Mouse (Mus musculus) heart, postnatal 0 days (tissue): ENCODE measurements around the gene Dio2. TPM values are rescaled to one million over a fixed set of nuclear protein-coding genes. Genes with fewer than 3 reads are reported as not detected.

Source experiments
- ATAC-seq: fragments of 200-750 bp; cut with Nextera tagmentation; 2 replicates; pipeline ENCODE4 v1.8.0; 2017; ENCODE audit warnings: low read depth, moderate number of reproducible peaks, moderate library complexity; ENCODE audit not compliant: insufficient read depth
- DNase-seq: peaks from one replicate; pipeline ENCODE4 v3.0.0-alpha.2; 2016; ENCODE audit warnings: low spot score
- H3K27ac ChIP-seq: fragments of 300-500 bp; sonication (generic); 2 replicates; pipeline ENCODE4 v1.5.1; 2014; ENCODE audit warnings: low read depth, mild to moderate bottlenecking
- H3K27me3 ChIP-seq: fragments of 300-500 bp; sonication (generic); 2 replicates; pipeline ENCODE4 v1.6.1; 2014; ENCODE audit warnings: low read length, mixed read lengths; ENCODE audit not compliant: control insufficient read depth, insufficient read depth
- H3K36me3 ChIP-seq: fragments of 300-500 bp; sonication (generic); replicated peaks from 2 replicates; pipeline ENCODE4 v1.6.1; 2014; ENCODE audit warnings: low read length, mixed read lengths; ENCODE audit not compliant: control insufficient read depth, insufficient read depth
- H3K4me1 ChIP-seq: fragments of 300-500 bp; sonication (generic); 2 replicates; pipeline ENCODE4 v1.6.1; 2014; ENCODE audit warnings: antibody characterized with exemption; ENCODE audit not compliant: control insufficient read depth, insufficient read depth
- H3K4me2 ChIP-seq: fragments of 300-500 bp; sonication (generic); 2 replicates; pipeline ENCODE4 v1.6.1; 2014; ENCODE audit warnings: low read depth, mild to moderate bottlenecking, low read length, moderate library complexity
- H3K4me3 ChIP-seq: fragments of 300-500 bp; sonication (generic); 2 replicates; pipeline ENCODE4 v1.5.1; 2014; ENCODE audit warnings: low read depth, low read length
- H3K9ac ChIP-seq: fragments of 300-500 bp; sonication (generic); replicated peaks from 2 replicates; pipeline ENCODE4 v1.6.1; 2014; ENCODE audit warnings: low read depth, low read length, mixed read lengths
- H3K9me3 ChIP-seq: fragments of 300-500 bp; sonication (generic); replicated peaks from 2 replicates; pipeline ENCODE4 v1.6.1; 2016; ENCODE audit warnings: low read length; ENCODE audit not compliant: control insufficient read depth
- CTCF ChIP-seq: IDR thresholded peaks from 2 replicates; pipeline ENCODE4 v1.5.1; 2016; ENCODE audit warnings: antibody characterized with exemption, control low read depth, low read depth
- EP300 ChIP-seq: IDR thresholded peaks from 2 replicates; pipeline ENCODE4 v1.6.1; 2016; ENCODE audit warnings: antibody characterized with exemption, low read depth
- WGBS: fragments of 180-500 bp; shearing (Covaris S2); extraction: QIAGEN DNeasy Blood & Tissue Kit; methylation state at CpG from one replicate; pipeline ENCODE4 v1.1.7; 2014; 5-methylcytosine and 5-hydroxymethylcytosine counted together
- polyA plus RNA-seq: library from polyadenylated mRNA; unstranded; fragments of >200 nt; fragmentation: Nextera tagmentation; extraction: Ambion mirVana; gene quantifications from 2 replicates; pipeline ENCODE4 v1.2.1, GENCODE M21; 2015
- total RNA-seq: library from RNA; depleted of rRNA; stranded (reverse); fragments of >200 nt; gene quantifications from 2 replicates; pipeline ENCODE4 v1.2.3, GENCODE M21; 2014; ENCODE audit warnings: low replicate concordance

Dio2 gene
- total and polyA plus RNA-seq, 2 experiments from 2014 or later, result 0.82 to 2.3 TPM

DNA sequence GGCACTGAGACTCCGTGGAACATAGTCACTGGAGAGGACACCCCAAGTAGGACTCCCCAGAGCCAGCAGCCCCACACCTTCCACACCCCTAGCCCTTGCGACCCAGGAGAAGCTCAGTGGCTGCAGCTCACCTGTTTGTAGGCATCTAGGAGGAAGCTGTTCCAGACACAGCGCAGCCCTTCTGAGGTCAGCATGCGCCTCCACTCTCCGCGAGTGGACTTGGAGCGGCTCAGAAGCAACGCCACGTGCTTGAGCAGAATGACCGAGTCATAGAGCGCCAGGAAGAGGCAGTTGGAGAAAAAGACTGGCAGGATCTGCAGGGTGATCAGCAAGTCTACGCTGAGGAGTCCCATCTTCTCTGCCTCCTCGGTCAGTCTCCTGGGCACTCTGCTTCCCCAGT, 306 bp downstream of the Dio2 start:
- no peak for ATAC-seq
- peak overlapping the region; percentile 34; the same call in 1 of the 2 replicates for H3K9ac ChIP-seq
- no peaks in the 10 kb centered on the region for H3K27me3 ChIP-seq
- no peaks in the 10 kb centered on the region for H3K36me3 ChIP-seq
- peak overlapping the region; percentile 70 for H3K4me2 ChIP-seq
- WGBS, result 56% methylated on average over 13 of the region's 13 CpGs
- H3K27ac ChIP-seq, result no peak overlapping the region
- H3K4me1 ChIP-seq, result peaks cover 7% of the 10 kb centered on the region; the same call in 1 of the 2 replicates
- no peak for DNase-seq
- no peaks in the 10 kb centered on the region for H3K9me3 ChIP-seq
- TF ChIP-seq CTCF (no peak), EP300 (no peak)
- H3K4me3 ChIP-seq, result peak overlapping the region; percentile 45

DNA sequence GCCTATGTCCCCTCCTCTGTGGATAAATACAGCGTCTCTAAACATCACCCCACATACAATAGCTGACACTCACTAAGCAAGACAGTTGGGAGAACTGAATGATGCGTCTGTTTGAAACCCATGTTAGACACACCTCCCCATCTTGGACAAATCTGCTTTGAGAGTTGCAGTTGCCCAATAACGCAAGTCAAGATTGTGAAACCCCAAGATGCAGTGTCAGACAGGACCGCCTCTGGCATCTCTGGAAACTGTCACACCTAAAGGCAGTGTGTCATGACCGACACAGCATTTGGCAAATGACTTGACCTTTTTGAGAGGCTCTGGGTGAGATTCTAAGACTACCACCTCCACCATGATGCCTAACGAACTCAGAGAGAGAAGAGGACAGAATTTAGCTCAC, 2.8 kb downstream of the Dio2 start:
- ATAC-seq (no peak), DNase-seq (no peak)
- no peak overlapping the region for H3K4me3 ChIP-seq
- H3K36me3 ChIP-seq, result no peaks in the 10 kb centered on the region
- no peaks in the 10 kb centered on the region for H3K9me3 ChIP-seq
- no peak overlapping the region for H3K27ac ChIP-seq
- WGBS, result 78% methylated on average over 6 of the region's 6 CpGs
- TF ChIP-seq CTCF (no peak), EP300 (no peak)
- H3K4me2 ChIP-seq, result no peak overlapping the region
- H3K4me1 ChIP-seq, result peaks cover 7% of the 10 kb centered on the region; the same call in 1 of the 2 replicates
- no peaks in the 10 kb centered on the region for H3K27me3 ChIP-seq
- H3K9ac ChIP-seq, result no peak overlapping the region

DNA sequence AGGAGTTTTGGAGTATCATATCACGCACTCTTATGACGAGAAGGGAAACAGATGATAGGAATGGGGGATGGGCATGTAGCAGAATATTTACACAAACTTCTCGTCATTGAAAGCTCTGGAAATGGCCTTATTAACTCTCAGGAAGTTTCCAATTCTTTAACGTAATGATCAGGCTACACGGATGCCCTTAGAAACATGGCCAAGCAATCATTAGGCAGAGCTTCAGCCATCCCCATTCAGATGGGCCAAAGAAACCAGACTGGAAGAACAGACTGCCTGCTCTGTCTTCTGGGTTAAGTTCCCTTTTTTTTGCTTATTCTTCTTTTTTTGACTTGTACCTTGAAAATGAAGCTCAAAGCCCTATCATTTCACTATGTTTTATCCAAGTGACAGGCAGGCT, 3.7 kb downstream of the Dio2 start:
- no peak overlapping the region for H3K27ac ChIP-seq
- WGBS, result 81% methylated on average over 5 of the region's 5 CpGs
- DNase-seq (no peak), ATAC-seq (no peak)
- TF ChIP-seq EP300 (no peak), CTCF (no peak)
- no peaks in the 10 kb centered on the region for H3K9me3 ChIP-seq
- H3K4me3 ChIP-seq, result no peak overlapping the region
- no peaks in the 10 kb centered on the region for H3K36me3 ChIP-seq
- H3K9ac ChIP-seq, result no peak overlapping the region
- H3K4me1 ChIP-seq, result peaks cover 7% of the 10 kb centered on the region; the same call in 1 of the 2 replicates
- H3K27me3 ChIP-seq, result no peaks in the 10 kb centered on the region
- no peak overlapping the region for H3K4me2 ChIP-seq

DNA sequence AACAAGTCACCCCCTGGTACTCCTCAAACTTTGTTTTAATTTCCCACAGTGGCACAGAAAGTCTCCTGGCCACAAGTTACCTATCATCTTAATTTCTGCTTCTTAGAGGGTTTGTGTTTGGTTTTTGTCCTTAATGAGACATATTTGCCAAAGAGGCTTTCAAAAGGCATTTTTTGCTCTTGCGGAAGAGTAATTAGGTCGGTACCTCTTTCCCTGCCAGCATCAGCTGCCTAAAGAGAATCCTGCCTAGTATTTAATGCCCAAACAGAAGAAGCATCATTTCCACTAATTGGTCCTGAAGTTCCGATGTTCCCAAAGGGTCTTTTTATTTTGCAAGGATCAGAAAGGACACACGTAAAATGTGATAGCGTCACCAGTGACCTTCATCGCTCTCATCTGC, 4.5 kb downstream of the Dio2 start:
- 83% methylated on average over 6 of the region's 6 CpGs for WGBS

DNA sequence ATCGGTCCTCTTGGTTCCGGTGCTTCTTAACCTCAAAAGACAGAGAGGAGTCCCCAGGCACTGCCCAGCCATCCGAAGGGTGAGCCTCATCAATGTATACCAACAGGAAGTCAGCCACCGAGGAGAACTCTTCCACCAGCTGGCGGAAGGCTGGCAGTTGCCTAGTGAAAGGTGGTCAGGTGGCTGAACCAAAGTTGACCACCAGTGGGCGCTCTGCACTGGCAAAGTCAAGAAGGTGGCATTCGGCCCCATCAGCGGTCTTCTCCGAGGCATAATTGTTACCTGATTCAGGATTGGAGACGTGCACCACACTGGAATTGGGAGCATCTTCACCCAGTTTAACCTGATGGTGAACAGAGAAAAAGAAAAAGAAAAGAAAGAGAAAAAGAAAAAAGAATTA, 8.6 kb downstream of the Dio2 start:
- Histone ChIP-seq H3K36me3 (no peaks in the 10 kb centered on the region), H3K9me3 (no peaks in the 10 kb centered on the region), H3K9ac (no peak overlapping the region), H3K4me2 (no peak overlapping the region), H3K4me1 (no peaks in the 10 kb centered on the region), H3K27ac (no peak overlapping the region), H3K27me3 (no peaks in the 10 kb centered on the region), H3K4me3 (no peak overlapping the region)
- peak; percentile 77 for TF ChIP-seq CTCF
- TF ChIP-seq EP300, result no peak
- ATAC-seq, result no peak
- DNase-seq, result peak; percentile 37
- 35% methylated on average over 10 of the region's 10 CpGs for WGBS

More for the DNA sequence above, 4.5 kb downstream of the Dio2 start:
- no peak overlapping the region for H3K4me3 ChIP-seq
- no peak overlapping the region for H3K4me2 ChIP-seq
- no peaks in the 10 kb centered on the region for H3K9me3 ChIP-seq
- H3K9ac ChIP-seq, result no peak overlapping the region
- no peak overlapping the region for H3K27ac ChIP-seq
- TF ChIP-seq CTCF, result no peak
- H3K27me3 ChIP-seq, result no peaks in the 10 kb centered on the region
- H3K4me1 ChIP-seq, result peaks cover 7% of the 10 kb centered on the region; the same call in 1 of the 2 replicates
- DNase-seq (no peak), ATAC-seq (no peak)
- no peaks in the 10 kb centered on the region for H3K36me3 ChIP-seq

DNA sequence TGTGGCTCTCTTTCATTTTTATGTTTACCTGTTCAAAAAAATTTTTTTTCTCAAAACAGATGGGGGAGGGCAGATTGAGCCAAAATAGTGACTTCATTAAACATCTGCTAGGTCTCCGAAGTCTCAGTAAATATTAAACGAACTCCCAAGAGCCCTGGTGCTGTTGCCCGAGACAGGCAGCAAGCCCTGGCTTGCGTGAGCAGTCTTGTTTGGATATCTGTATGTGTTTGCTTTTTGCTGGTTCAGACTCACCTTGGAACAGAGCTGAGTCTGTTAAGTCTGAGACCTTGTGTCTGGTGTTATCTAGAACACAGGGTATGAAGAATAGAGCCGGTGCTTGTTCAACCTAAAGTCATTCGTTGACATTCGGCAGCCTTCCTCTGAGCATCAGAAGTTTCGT, 13.1 kb downstream of the Dio2 start:
- H3K27me3 ChIP-seq, result no peaks in the 10 kb centered on the region
- H3K9ac ChIP-seq, result no peak overlapping the region
- H3K4me1 ChIP-seq, result no peaks in the 10 kb centered on the region
- ATAC-seq (no peak), DNase-seq (no peak)
- 82% methylated on average over 8 of the region's 8 CpGs for WGBS
- no peaks in the 10 kb centered on the region for H3K9me3 ChIP-seq
- H3K27ac ChIP-seq, result no peak overlapping the region
- TF ChIP-seq CTCF (no peak), EP300 (no peak)
- H3K4me2 ChIP-seq, result no peak overlapping the region
- no peak overlapping the region for H3K4me3 ChIP-seq
- H3K36me3 ChIP-seq, result no peaks in the 10 kb centered on the region
